Mouse (Mus musculus) lung, embryonic 14.5 days (tissue): ENCODE results near the gene Bysl. TPM values are rescaled to one million over a fixed set of nuclear protein-coding genes. Genes with fewer than 3 reads are reported as not detected.
"Not testable (repeated sequence)": the region's sequence is repeated elsewhere in the genome, so short reads cannot be mapped to it uniquely, and the experiment has no call there.

Experiments
- ATAC-seq: fragments of 200-750 bp; cut with Nextera tagmentation; 2 replicates; pipeline ENCODE4 v1.8.0; 2017; ENCODE audit warnings: mild to moderate bottlenecking, moderate TSS enrichment, moderate library complexity; ENCODE audit not compliant: insufficient read depth
- DNase-seq: peaks from one replicate; pipeline ENCODE4 v3.0.0-alpha.2; 2015
- H3K27ac ChIP-seq: fragments of 300-500 bp; sonication (generic); 2 replicates; pipeline ENCODE4 v1.5.1; 2014; ENCODE audit warnings: low read depth, mild to moderate bottlenecking, moderate library complexity
- H3K27me3 ChIP-seq: fragments of 300-500 bp; sonication (generic); 2 replicates; pipeline ENCODE4 v1.6.1; 2014; ENCODE audit warnings: low read length, control low read depth; ENCODE audit not compliant: insufficient read depth
- H3K36me3 ChIP-seq: fragments of 300-500 bp; sonication (generic); 2 replicates; pipeline ENCODE4 v1.6.1; 2014; ENCODE audit warnings: control low read depth; ENCODE audit not compliant: insufficient read depth
- H3K4me1 ChIP-seq: fragments of 300-500 bp; sonication (generic); 2 replicates; pipeline ENCODE4 v1.6.1; 2014; ENCODE audit warnings: antibody characterized with exemption, control low read depth; ENCODE audit not compliant: insufficient read depth
- H3K4me2 ChIP-seq: fragments of 300-500 bp; sonication (generic); 2 replicates; pipeline ENCODE4 v1.6.1; 2014; ENCODE audit warnings: mild to moderate bottlenecking
- H3K4me3 ChIP-seq: fragments of 300-500 bp; sonication (generic); 2 replicates; pipeline ENCODE4 v1.5.1; 2014; ENCODE audit warnings: low read depth, low read length
- H3K9ac ChIP-seq: fragments of 300-500 bp; sonication (generic); 2 replicates; pipeline ENCODE4 v1.6.1; 2014
- H3K9me3 ChIP-seq: fragments of 300-500 bp; sonication (generic); 2 replicates; pipeline ENCODE4 v1.6.1; 2016; ENCODE audit warnings: low read depth, low read length, control low read depth
- CTCF ChIP-seq: IDR thresholded peaks from 2 replicates; pipeline ENCODE4 v1.5.1; 2016; ENCODE audit warnings: antibody characterized with exemption, low read depth
- WGBS: fragments of 180-500 bp; shearing (Covaris S2); extraction: QIAGEN DNeasy Blood & Tissue Kit; methylation state at CpG from one replicate; pipeline ENCODE4 v1.1.7; 2014; 5-methylcytosine and 5-hydroxymethylcytosine counted together
- polyA plus RNA-seq: library from polyadenylated mRNA; unstranded; fragments of >200 nt; fragmentation: Nextera tagmentation; extraction: Ambion mirVana; gene quantifications from 2 replicates; pipeline ENCODE4 v1.2.1, GENCODE M21; 2014

The Bysl gene
- polyA plus RNA-seq, 1 experiment from 2014 or later: 25.4 TPM

DNA sequence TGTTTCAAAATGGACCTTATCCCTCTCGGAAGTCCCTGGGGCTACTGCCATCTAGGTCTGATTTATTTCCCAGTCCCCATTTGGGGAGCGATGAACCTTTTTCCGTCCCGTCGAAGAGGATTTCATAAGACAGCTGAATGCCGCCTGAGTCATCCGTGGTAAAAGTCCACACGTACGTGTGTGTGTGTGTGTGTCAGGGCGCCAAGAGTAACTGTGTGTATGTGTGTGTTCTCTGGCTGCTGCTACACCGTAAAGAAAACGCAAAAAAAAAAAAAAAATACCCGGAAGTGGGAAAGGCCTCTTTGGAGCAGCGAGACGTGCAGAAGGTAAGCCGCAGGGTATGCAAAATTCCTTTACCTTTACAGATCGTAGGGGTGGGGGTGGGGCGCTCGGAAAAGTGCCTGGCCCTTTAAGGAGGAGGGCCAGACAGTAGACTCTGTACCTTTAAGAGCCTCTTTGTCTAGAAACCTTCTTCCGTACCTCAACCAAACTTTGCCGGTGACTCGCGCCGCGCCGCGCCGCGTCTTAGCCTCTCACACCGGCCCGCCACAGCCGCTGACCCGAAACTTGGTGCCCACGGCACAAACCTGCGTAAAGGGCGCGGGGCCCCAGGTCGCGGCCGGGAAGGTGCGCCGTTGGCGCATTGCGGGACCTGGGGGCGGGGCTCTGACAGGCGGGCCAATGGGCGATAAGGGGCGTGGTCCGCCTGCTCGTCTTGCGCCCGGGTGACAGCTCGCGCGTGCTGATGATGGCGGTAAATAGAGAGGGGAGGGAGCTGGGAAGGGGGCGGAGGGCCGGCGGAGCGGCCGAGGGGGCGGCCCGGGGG is 17.8 kb upstream of the Bysl start:
- H3K4me1 ChIP-seq: peaks cover 6% of the 10 kb centered on the region; the same call in 1 of the 2 replicates
- peak overlapping the region; percentile 65 for H3K4me3 ChIP-seq
- DNase-seq (peak; percentile 98), ATAC-seq (peak; percentile 93)
- no peak for TF ChIP-seq CTCF
- peaks cover 22% of the 10 kb centered on the region for H3K36me3 ChIP-seq
- H3K4me2 ChIP-seq: peak overlapping the region; percentile 99
- no peaks in the 10 kb centered on the region for H3K9me3 ChIP-seq
- under 1% methylated on average over 61 of the region's 63 CpGs for WGBS
- H3K27ac ChIP-seq: peak overlapping the region; percentile 85
- peak overlapping the region; percentile 63 for H3K9ac ChIP-seq
- no peaks in the 10 kb centered on the region for H3K27me3 ChIP-seq

DNA sequence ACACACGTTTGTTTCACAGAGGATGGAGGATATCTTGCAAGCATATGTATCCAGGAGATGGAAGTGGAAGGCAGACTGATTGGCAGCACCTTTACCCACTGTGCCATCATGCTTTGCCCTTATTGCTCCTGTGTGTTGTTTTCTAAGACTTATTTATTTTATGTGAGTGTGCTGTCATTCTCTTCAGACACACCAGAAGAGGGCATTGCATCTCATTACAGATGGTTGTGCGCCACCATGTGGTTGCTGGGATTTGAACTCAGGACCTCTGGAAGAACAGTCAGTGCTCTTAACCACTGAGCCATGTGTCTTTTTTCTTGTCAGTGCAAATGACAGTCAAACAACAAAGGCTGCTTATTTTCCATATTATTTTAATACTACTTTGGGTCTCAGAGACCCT is 16.5 kb upstream of the Bysl start:
- H3K4me1 ChIP-seq: peaks cover 6% of the 10 kb centered on the region; the same call in 1 of the 2 replicates

DNA sequence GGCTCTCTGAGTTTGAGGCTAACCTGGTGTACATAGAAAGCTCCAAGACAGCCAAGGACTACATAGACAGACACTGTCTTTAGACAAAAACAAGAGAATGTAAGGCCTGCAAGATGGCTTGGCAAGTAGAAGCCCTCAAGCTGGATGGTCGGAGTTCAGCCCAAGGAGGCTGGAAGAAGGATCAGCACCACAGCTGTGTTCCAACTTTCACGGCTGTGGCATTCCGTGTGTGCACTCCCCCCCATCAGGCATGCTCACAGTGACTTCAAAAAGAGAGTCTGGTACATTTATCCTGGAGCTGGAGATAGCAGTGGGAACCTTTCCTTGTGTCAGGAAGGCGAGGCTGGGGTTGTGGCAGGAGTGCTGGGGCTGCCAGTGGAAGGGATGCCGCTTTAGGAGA is 14.7 kb upstream of the Bysl start:
- WGBS: 80% methylated on average over 5 of the region's 5 CpGs
- no peak for DNase-seq
- peaks cover 52% of the 10 kb centered on the region for H3K36me3 ChIP-seq
- no peak overlapping the region for H3K27ac ChIP-seq
- H3K9ac ChIP-seq: no peak overlapping the region
- ATAC-seq: no peak
- no peak overlapping the region for H3K4me2 ChIP-seq
- H3K4me1 ChIP-seq: peaks cover 3% of the 10 kb centered on the region; the same call in 1 of the 2 replicates
- no peak overlapping the region for H3K4me3 ChIP-seq
- H3K27me3 ChIP-seq: no peaks in the 10 kb centered on the region
- no peaks in the 10 kb centered on the region for H3K9me3 ChIP-seq
- no peak for TF ChIP-seq CTCF

More for the DNA sequence above, 16.5 kb upstream of the Bysl start:
- no peak for DNase-seq
- no peak overlapping the region; the same call in 1 of the 2 replicates for H3K9ac ChIP-seq
- peaks cover 35% of the 10 kb centered on the region for H3K36me3 ChIP-seq
- H3K27me3 ChIP-seq: no peaks in the 10 kb centered on the region
- H3K4me2 ChIP-seq: peak overlapping the region; percentile 99
- H3K9me3 ChIP-seq: no peaks in the 10 kb centered on the region
- H3K4me3 ChIP-seq: peak overlapping the region; percentile 65
- no peak overlapping the region for H3K27ac ChIP-seq
- 65% methylated on average over 2 of the region's 2 CpGs for WGBS
- ATAC-seq: no peak
- TF ChIP-seq CTCF: peak; percentile 27

DNA sequence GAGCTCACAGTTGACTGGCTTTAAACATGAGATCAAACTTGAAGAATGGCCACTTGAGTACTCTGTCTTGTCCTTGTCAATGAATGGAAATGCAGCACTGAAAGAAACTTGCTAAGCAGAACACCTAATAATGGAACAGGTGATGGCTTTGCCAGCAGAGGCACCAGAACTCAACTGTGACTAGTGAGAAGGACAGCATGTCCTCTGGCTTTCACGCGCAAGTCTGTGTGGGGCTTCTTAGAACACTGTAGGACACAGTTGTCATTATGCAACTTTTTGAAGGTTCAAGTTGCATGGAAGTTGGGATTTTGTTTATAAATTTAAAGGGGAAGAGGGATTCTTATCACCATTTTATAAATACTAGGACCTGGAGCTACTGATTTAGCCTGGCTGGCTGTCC is 13.8 kb upstream of the Bysl start:
- no peak overlapping the region for H3K4me3 ChIP-seq
- H3K4me2 ChIP-seq: no peak overlapping the region
- ATAC-seq (no peak), DNase-seq (no peak)
- H3K27ac ChIP-seq: no peak overlapping the region
- 95% methylated on average over 2 of the region's 2 CpGs for WGBS
- TF ChIP-seq CTCF: no peak
- H3K27me3 ChIP-seq: no peaks in the 10 kb centered on the region
- no peaks in the 10 kb centered on the region for H3K4me1 ChIP-seq
- no peak overlapping the region for H3K9ac ChIP-seq
- H3K9me3 ChIP-seq: no peaks in the 10 kb centered on the region
- peaks cover 52% of the 10 kb centered on the region for H3K36me3 ChIP-seq

DNA sequence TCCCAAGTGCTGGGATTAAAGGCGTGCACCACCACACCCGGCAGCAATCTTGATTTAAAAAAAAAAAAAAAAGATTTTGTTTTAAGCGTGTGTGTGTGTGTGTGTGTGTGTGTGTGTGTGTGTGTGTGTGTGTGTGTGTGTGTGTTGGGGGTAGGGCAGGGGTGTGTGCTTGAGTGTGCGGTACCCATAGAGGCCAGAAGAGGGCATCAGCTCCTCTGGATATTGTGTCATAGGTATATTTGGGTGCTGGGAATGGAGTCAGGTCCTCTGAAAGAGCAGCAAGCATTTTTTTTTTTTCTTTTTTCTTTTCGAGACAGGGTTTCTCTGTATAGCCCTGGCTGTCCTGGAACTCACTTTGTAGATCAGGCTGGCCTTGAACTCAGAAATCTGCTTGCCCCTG is 13.3 kb upstream of the Bysl start:
- not testable (repeated sequence) for H3K4me2 ChIP-seq, H3K4me1 ChIP-seq, H3K4me3 ChIP-seq, H3K9ac ChIP-seq, DNase-seq, H3K9me3 ChIP-seq, H3K27ac ChIP-seq, ATAC-seq, H3K27me3 ChIP-seq
- H3K36me3 ChIP-seq: peaks cover 57% of the 10 kb centered on the region
- 0 out of 2 replicates have a peak, but pooled peaks have one; percentile 11 for TF ChIP-seq CTCF
- WGBS: 98% methylated on average over 4 of the region's 5 CpGs

DNA sequence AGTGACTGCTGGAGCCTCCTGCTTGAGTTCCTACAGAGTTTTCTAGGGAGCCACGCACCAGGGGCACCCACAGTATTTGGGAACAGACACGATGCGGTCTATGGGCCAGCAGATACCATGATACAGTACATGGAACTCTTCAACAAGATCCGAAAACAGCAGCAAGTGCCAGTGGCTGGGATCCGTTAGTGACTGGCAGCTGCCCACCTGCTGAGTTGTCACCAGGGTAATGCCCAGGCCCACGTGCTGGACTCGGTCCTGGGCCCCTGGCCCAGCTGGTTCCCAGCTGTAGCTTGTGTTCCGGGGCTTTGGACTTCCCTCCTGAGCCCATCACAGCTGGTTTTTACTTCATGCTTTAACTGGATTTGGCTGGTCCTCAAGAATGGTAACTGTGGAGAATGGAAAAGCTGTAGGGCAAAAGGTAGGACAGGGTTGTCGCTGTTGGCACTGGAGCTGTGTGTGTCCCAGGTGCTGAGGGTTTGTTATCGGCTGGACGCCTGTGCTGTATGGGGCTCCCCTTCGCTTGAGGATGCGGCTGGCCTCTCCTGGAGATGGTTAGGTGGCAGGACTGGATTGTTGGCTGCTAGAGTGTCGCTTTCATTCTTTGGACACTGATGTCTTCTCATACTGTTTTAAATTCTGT is 11.7 kb upstream of the Bysl start:
- Histone ChIP-seq H3K9me3 (no peaks in the 10 kb centered on the region), H3K9ac (no peak overlapping the region), H3K27me3 (no peaks in the 10 kb centered on the region), H3K27ac (no peak overlapping the region), H3K4me1 (no peaks in the 10 kb centered on the region), H3K4me2 (no peak overlapping the region), H3K36me3 (peaks cover 71% of the 10 kb centered on the region), H3K4me3 (no peak overlapping the region)
- ATAC-seq (no peak), DNase-seq (no peak)
- TF ChIP-seq CTCF: no peak
- 93% methylated on average over 14 of the region's 14 CpGs for WGBS

DNA sequence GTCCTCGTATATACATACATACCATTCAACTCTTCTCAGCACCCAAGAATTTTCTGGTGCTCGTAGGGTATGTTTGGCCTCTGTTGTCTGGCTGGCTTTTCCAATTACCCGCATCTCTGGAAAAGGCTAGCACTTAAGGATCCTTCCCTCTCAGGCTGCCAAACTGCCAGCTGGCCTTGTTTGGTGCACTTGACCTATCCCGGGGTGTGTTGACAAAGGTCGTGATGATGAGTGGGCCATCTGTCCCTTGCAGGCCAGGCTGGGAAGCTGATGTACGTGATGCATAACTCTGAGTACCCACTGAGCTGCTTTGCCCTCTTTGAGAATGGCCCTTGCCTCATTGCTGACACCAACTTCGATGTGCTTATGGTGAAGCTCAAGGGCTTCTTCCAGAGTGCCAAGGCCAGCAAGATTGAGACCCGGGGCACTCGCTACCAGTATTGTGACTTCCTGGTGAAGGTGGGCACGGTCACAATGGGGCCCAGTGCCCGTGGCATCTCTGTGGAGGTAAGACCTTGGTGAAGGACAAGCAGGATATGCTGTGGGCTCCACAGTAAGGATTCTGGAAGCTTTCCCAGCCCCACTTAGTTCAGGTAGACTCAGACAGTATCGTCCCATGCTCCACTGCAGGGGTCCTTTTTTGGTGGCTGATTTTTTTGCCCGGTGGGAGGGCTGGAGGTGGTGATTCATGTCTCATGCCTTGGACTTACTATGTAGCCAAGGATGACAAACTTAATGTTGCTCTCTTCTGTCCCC is 7.4 kb upstream of the Bysl start:
- H3K27me3 ChIP-seq: no peaks in the 10 kb centered on the region
- H3K27ac ChIP-seq: no peak overlapping the region
- H3K36me3 ChIP-seq: peaks cover 73% of the 10 kb centered on the region
- H3K9ac ChIP-seq: no peak overlapping the region
- H3K4me2 ChIP-seq: no peak overlapping the region
- no peaks in the 10 kb centered on the region for H3K4me1 ChIP-seq
- no peak for ATAC-seq
- H3K4me3 ChIP-seq: no peak overlapping the region
- no peak for DNase-seq
- TF ChIP-seq CTCF: no peak
- WGBS: 81% methylated on average over 13 of the region's 13 CpGs
- no peaks in the 10 kb centered on the region for H3K9me3 ChIP-seq
